Mouse (Mus musculus) heart, embryonic 10.5 days (tissue): ENCODE data around the gene Maneal. TPM values are rescaled to one million over a fixed set of nuclear protein-coding genes. Genes with fewer than 3 reads are reported as not detected.
A peak's percentile ranks its signal among the peaks of the same experiment; 100 is the strongest.

Source experiments
- DNase-seq: peaks from one replicate; pipeline ENCODE4 v3.0.0-alpha.2; 2017; ENCODE audit warnings: low spot score
- H3K27ac ChIP-seq: fragments of 300-500 bp; sonication (generic); 2 replicates; pipeline ENCODE4 v1.5.1; 2016; ENCODE audit warnings: mild to moderate bottlenecking
- H3K27me3 ChIP-seq: fragments of 300-500 bp; sonication (generic); 2 replicates; pipeline ENCODE4 v1.6.1; 2016; ENCODE audit warnings: mild to moderate bottlenecking; ENCODE audit not compliant: poor library complexity, insufficient read depth, severe bottlenecking
- H3K36me3 ChIP-seq: fragments of 300-500 bp; sonication (generic); 2 replicates; pipeline ENCODE4 v1.6.1; 2016; ENCODE audit warnings: mild to moderate bottlenecking, moderate library complexity
- H3K4me1 ChIP-seq: fragments of 300-500 bp; sonication (generic); 2 replicates; pipeline ENCODE4 v1.6.1; 2016; ENCODE audit warnings: mild to moderate bottlenecking
- H3K4me3 ChIP-seq: fragments of 300-500 bp; sonication (generic); 2 replicates; pipeline ENCODE4 v1.5.1; 2016; ENCODE audit warnings: mild to moderate bottlenecking, moderate library complexity
- H3K9me3 ChIP-seq: fragments of 300-500 bp; sonication (generic); 2 replicates; pipeline ENCODE4 v1.6.1; 2016; ENCODE audit warnings: mild to moderate bottlenecking, moderate library complexity
- WGBS: fragments of 180-500 bp; shearing (Covaris S2); methylation state at CpG from one replicate; pipeline ENCODE4 v1.1.7; 2016; 5-methylcytosine and 5-hydroxymethylcytosine counted together
- polyA plus RNA-seq: library from polyadenylated mRNA; unstranded; fragments of >200 nt; fragmentation: Nextera tagmentation; extraction: Ambion mirVana; gene quantifications from 2 replicates; pipeline ENCODE4 v1.2.1, GENCODE M21; 2016

The Maneal gene
- polyA plus RNA-seq, 1 experiment from 2014 or later = 0.09 TPM

GRCm38 (mm10) chr4:124880599-124880998, 18.6 kb upstream of the Maneal start, which contains the start of gene Epha10:
Gene Epha10 (plus strand): TSS chr4:124880899.
- DNase-seq = no peak
- H3K4me1 ChIP-seq = peaks cover 22% of the 10 kb centered on the region
- 10% methylated on average over 11 of the region's 11 CpGs for WGBS
- no peaks in the 10 kb centered on the region for H3K9me3 ChIP-seq
- H3K4me3 ChIP-seq = peak within 1 kb of the TSS; percentile 54
- H3K36me3 ChIP-seq = no peaks in the 10 kb centered on the region
- H3K27me3 ChIP-seq = peaks cover 69% of the 10 kb centered on the region
- no peak within 1 kb of the TSS for H3K27ac ChIP-seq

- no peaks in the 10 kb centered on the region for H3K9me3 ChIP-seq
- DNase-seq = no peak
- H3K4me1 ChIP-seq = no peaks in the 10 kb centered on the region
- no peak overlapping the region for H3K27ac ChIP-seq
- H3K36me3 ChIP-seq = no peaks in the 10 kb centered on the region
- H3K27me3 ChIP-seq = no peaks in the 10 kb centered on the region
- H3K4me3 ChIP-seq = no peak overlapping the region
- WGBS = 94% methylated on average over 1 of the region's 1 CpGs
Measured at GRCm38 (mm10) chr4:124872719-124873118, 10.7 kb upstream of the Maneal start.

DNA sequence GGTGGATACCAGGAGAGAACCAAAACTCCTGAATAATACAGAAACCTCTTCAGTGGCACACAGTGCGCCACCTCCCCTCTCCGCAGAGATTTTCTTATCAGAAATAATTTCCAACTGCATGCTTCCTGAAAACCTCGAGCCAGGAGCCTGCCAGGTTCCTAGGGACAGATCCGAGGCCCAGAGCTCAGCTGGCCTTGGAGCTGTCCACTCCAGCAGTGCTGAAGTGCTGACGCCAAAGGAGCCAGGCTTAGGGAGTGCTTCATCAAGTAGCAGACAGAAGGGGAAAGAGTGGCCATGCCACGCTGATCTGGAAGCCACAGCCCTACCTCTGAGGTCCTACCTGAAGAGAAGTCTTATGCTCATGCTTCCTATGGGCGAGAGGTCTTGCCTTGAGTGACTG, 1.5 kb downstream of the Maneal start:
- Histone ChIP-seq H3K27me3 (peaks cover 40% of the 10 kb centered on the region), H3K27ac (no peak overlapping the region), H3K9me3 (no peaks in the 10 kb centered on the region), H3K4me1 (peaks cover 14% of the 10 kb centered on the region), H3K36me3 (peaks cover 16% of the 10 kb centered on the region; the same call in 1 of the 2 replicates), H3K4me3 (no peak overlapping the region)
- WGBS = 6% methylated on average over 7 of the region's 7 CpGs
- peak; percentile 91 for DNase-seq

- H3K4me3 ChIP-seq = no peak overlapping the region
- H3K36me3 ChIP-seq = peaks cover 35% of the 10 kb centered on the region
- 72% methylated on average over 5 of the region's 5 CpGs for WGBS
- H3K4me1 ChIP-seq = peaks cover 14% of the 10 kb centered on the region
- H3K27me3 ChIP-seq = peaks cover 36% of the 10 kb centered on the region
- no peaks in the 10 kb centered on the region for H3K9me3 ChIP-seq
- no peak for DNase-seq
- H3K27ac ChIP-seq = no peak overlapping the region
Measured at GRCm38 (mm10) chr4:124858370-124858769, 3.6 kb downstream of the Maneal start.

DNA sequence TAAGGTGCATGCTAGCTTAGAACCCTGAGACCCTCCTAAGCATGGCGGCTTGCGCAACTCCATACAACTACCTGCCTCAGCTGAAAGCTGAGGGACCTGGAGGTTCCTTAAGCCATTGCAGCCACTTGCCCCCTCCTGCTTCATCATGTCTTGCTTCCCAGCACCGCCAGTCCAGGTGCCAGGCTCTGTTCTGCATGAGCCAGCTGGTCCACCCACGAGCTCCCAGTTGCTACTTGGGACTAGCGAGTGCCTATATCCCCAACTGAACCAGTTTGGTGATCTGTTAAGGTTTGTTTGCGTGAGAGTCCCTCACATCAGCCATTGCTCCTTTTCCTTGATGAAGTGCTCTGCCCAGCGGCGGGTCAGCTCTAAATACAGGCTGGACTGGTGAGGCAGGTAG, 5.7 kb downstream of the Maneal start:
- 96% methylated on average over 8 of the region's 8 CpGs for WGBS
- H3K4me1 ChIP-seq = peaks cover 16% of the 10 kb centered on the region
- H3K27ac ChIP-seq = no peak overlapping the region
- H3K4me3 ChIP-seq = no peak overlapping the region
- no peak for DNase-seq
- H3K9me3 ChIP-seq = no peaks in the 10 kb centered on the region
- H3K27me3 ChIP-seq = peaks cover 15% of the 10 kb centered on the region
- H3K36me3 ChIP-seq = peaks cover 44% of the 10 kb centered on the region

- H3K27ac ChIP-seq = peak within 1 kb of the TSS; percentile 98
- H3K4me1 ChIP-seq = peaks cover 20% of the 10 kb centered on the region
- peak; percentile 91 for DNase-seq
- no peaks in the 10 kb centered on the region for H3K27me3 ChIP-seq
- no peaks in the 10 kb centered on the region for H3K9me3 ChIP-seq
- peak within 1 kb of the TSS; percentile 84 for H3K4me3 ChIP-seq
- under 1% methylated on average over 75 of the region's 75 CpGs for WGBS
- H3K36me3 ChIP-seq = peaks cover 39% of the 10 kb centered on the region
Measured at GRCm38 (mm10) chr4:124850933-124851658, 10.9 kb downstream of the Maneal start, which contains the start of gene 1110065P20Rik. Gene 1110065P20Rik (minus strand): TSS chr4:124851196.

GRCm38 (mm10) chr4:124850261-124850913, 11.6 kb downstream of the Maneal start, which contains the start of gene Yrdc:
Gene Yrdc (plus strand): TSS chr4:124850679.
- peak within 1 kb of the TSS; percentile 84 for H3K4me3 ChIP-seq
- H3K27ac ChIP-seq = peak within 1 kb of the TSS; percentile 98
- no peaks in the 10 kb centered on the region for H3K9me3 ChIP-seq
- peaks cover 39% of the 10 kb centered on the region for H3K36me3 ChIP-seq
- H3K4me1 ChIP-seq = peaks cover 24% of the 10 kb centered on the region
- DNase-seq = peak; percentile 96
- H3K27me3 ChIP-seq = no peaks in the 10 kb centered on the region
- under 1% methylated on average over 89 of the region's 90 CpGs for WGBS

- Histone ChIP-seq H3K27me3 (no peaks in the 10 kb centered on the region), H3K9me3 (no peaks in the 10 kb centered on the region), H3K4me1 (peaks cover 30% of the 10 kb centered on the region), H3K4me3 (peak overlapping the region; percentile 84), H3K36me3 (peaks cover 40% of the 10 kb centered on the region), H3K27ac (peak overlapping the region; percentile 98)
- 5% methylated on average over 24 of the region's 24 CpGs for WGBS
- DNase-seq = peak; percentile 85
Measured at GRCm38 (mm10) chr4:124849631-124850260, 12.2 kb downstream of the Maneal start.

DNA sequence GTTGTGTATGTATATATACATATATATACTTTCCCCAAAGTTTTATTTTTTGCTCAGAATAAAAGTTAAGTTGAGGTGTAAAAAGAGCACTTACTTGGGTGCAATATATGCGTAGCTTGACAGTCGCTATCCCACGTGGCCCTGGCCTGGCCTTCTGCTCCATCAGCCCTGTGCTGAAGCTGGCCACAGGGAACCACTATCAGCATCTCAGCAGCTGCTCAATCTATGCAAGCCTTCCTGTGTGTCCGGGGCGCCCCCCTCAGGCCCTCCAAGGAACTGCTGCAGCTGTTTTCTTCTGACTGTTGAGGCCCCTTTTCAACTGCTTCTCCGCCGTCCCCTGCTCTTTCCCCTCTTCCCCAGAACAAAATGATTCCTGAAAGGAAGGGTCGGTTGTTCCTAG, 14.4 kb downstream of the Maneal start:
- peaks cover 37% of the 10 kb centered on the region for H3K4me1 ChIP-seq
- H3K36me3 ChIP-seq = peaks cover 37% of the 10 kb centered on the region
- H3K9me3 ChIP-seq = no peaks in the 10 kb centered on the region
- WGBS = 11% methylated on average over 8 of the region's 8 CpGs
- H3K27ac ChIP-seq = no peak overlapping the region
- H3K4me3 ChIP-seq = no peak overlapping the region
- no peaks in the 10 kb centered on the region for H3K27me3 ChIP-seq
- peak; percentile 92 for DNase-seq

GRCm38 (mm10) chr4:124843493-124843892, 18.5 kb downstream of the Maneal start:
- H3K4me1 ChIP-seq = peaks cover 17% of the 10 kb centered on the region
- no peak overlapping the region for H3K27ac ChIP-seq
- no peaks in the 10 kb centered on the region for H3K27me3 ChIP-seq
- no peaks in the 10 kb centered on the region for H3K9me3 ChIP-seq
- DNase-seq = no peak
- WGBS = 55% methylated on average over 11 of the region's 11 CpGs
- no peak overlapping the region for H3K4me3 ChIP-seq
- H3K36me3 ChIP-seq = peaks cover 65% of the 10 kb centered on the region

DNA sequence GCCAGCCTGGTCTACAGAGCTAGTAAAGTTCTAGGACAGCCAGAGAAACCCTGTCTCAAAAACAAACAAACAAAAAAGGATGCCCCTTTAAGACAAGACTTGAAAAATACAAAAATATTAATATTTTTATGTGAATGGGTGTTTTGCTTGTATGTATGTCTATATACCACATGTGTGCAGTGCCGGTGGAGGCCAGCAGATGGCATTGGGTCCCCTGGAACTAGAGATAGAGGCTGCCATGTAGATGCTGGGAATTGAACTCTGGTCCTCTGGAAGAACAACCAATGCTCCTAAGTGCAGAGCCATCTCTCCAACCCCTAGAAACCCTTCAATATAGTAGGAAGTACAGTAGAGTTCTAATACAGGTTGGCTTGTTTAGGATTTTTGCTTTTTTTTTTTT, 21.0 kb downstream of the Maneal start:
- no peak overlapping the region for H3K4me3 ChIP-seq
- H3K36me3 ChIP-seq = peaks cover 76% of the 10 kb centered on the region
- WGBS = 97% methylated on average over 1 of the region's 1 CpGs
- no peak overlapping the region for H3K27ac ChIP-seq
- no peaks in the 10 kb centered on the region for H3K9me3 ChIP-seq
- H3K27me3 ChIP-seq = no peaks in the 10 kb centered on the region
- DNase-seq = no peak
- peaks cover 16% of the 10 kb centered on the region for H3K4me1 ChIP-seq

- DNase-seq = no peak
- Histone ChIP-seq H3K27me3 (no peaks in the 10 kb centered on the region), H3K4me1 (0 out of 2 replicates have a peak, but pooled peaks cover under 1% of the 10 kb centered on the region), H3K4me3 (no peak overlapping the region), H3K27ac (no peak overlapping the region), H3K36me3 (peaks cover 59% of the 10 kb centered on the region), H3K9me3 (no peaks in the 10 kb centered on the region)
- WGBS = 81% methylated on average over 14 of the region's 14 CpGs
Measured at GRCm38 (mm10) chr4:124838035-124838700, 23.8 kb downstream of the Maneal start.
